Mouse (Mus musculus): ENCODE measurements around the gene Disc1. TPM values are rescaled to one million over a fixed set of nuclear protein-coding genes. Genes with fewer than 3 reads are reported as not detected.
A peak's percentile ranks its signal among the peaks of the same experiment; 100 is the strongest.

The Disc1 gene
- polyA plus RNA-seq, 1 experiment from 2014 or later, result 2.1 TPM

DNA sequence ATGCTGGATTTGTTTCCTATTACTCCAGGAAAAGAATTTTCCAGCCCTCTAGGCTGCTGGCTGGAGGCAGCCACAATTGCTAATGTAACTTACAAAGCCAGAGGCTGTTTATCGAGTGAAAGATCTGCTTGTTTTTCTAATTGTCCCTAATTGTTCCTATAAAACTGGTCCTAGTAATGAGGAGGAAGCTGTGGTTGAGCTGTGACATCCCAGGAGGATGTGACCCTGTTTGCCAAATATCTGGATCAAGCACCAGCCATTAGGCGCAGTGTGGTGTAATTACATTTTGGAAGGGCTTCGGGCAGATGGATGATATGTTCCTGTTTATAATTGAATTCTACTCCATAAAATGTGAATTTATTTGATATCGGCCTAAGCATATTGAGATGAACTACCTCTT lies 233.3 kb downstream of the Disc1 start:
- no peak overlapping the region for H3K4me2 ChIP-seq
- no peak overlapping the region for H3K9ac ChIP-seq
- H3K27me3 ChIP-seq, result no peaks in the 10 kb centered on the region; the same call in 1 of the 2 replicates
- 63% methylated on average over 4 of the region's 4 CpGs for WGBS
- H3K4me3 ChIP-seq, result no peak overlapping the region
- no peak for ATAC-seq (ENCODE audit: low read depth)
- H3K4me1 ChIP-seq (replicated peaks), result peaks cover 5% of the 10 kb centered on the region; the same call in 1 of the 2 replicates
- no peak overlapping the region; the same call in 1 of the 2 replicates for H3K27ac ChIP-seq (replicated peaks)
- H3K9me3 ChIP-seq, result no peaks in the 10 kb centered on the region
- H3K36me3 ChIP-seq, result no peaks in the 10 kb centered on the region

DNA sequence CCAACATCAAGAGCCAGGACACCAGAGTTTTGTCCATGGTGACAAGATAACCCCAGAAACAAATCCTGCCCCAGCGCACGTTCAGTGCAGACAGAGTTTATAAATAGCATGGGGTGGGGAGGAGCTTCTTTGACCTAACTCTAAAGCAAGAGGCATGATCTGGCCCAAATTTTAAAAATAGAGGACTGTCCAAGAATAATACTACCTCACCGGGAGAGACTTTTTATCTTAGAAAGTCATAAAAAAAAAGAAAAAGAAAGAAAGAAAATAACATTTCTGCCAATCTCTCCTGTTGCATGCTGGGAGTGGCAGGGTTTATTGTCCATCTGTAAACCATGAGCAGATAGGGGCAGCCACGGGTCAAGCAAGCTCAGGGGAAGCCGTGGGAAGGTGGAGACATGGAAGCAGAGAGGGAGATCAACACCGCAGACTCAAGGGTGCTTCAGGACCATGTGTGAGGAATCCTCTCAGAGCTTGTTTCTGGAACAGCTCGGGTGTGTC lies 233.9 kb downstream of the Disc1 start:
- WGBS, result 63% methylated on average over 7 of the region's 7 CpGs

DNA sequence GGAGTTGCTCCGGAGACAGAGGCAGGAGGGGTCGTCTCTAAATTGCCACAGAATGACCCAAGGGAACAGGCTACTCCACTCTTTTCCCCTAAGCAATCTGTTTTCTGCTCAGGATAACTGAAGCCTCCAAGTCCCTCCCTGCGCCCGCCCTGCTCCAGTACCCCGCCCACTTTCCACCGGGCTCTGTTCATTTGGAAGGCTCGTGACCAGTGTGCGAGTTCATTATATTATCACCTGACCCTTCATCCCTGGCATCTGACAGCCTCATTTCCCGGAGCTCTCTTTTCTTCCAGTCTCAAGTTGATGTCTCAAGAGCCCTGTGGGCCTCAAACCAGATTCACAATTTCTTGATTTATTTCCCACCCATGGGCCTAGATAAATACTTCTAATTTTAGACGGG lies 237.5 kb downstream of the Disc1 start:
- H3K4me1 ChIP-seq (replicated peaks), result peaks cover 19% of the 10 kb centered on the region
- no peak for ATAC-seq (ENCODE audit: low read depth)
- H3K4me2 ChIP-seq, result no peak overlapping the region
- peaks cover 7% of the 10 kb centered on the region for H3K27me3 ChIP-seq
- WGBS, result 62% methylated on average over 10 of the region's 10 CpGs
- H3K36me3 ChIP-seq, result no peaks in the 10 kb centered on the region
- no peak overlapping the region for H3K9ac ChIP-seq
- no peak overlapping the region for H3K4me3 ChIP-seq
- H3K27ac ChIP-seq (replicated peaks), result 0 out of 2 replicates have a peak overlapping the region, but pooled peaks have one; percentile 71
- no peaks in the 10 kb centered on the region for H3K9me3 ChIP-seq

More for the DNA sequence above, 233.9 kb downstream of the Disc1 start:
- no peak for ATAC-seq (ENCODE audit: low read depth)
- H3K27ac ChIP-seq (replicated peaks), result no peak overlapping the region
- no peak overlapping the region for H3K4me3 ChIP-seq
- H3K4me2 ChIP-seq, result no peak overlapping the region
- peaks cover 7% of the 10 kb centered on the region for H3K4me1 ChIP-seq (replicated peaks)
- H3K9ac ChIP-seq, result no peak overlapping the region
- no peaks in the 10 kb centered on the region for H3K36me3 ChIP-seq
- no peaks in the 10 kb centered on the region for H3K9me3 ChIP-seq
- no peaks in the 10 kb centered on the region; the same call in 1 of the 2 replicates for H3K27me3 ChIP-seq

DNA sequence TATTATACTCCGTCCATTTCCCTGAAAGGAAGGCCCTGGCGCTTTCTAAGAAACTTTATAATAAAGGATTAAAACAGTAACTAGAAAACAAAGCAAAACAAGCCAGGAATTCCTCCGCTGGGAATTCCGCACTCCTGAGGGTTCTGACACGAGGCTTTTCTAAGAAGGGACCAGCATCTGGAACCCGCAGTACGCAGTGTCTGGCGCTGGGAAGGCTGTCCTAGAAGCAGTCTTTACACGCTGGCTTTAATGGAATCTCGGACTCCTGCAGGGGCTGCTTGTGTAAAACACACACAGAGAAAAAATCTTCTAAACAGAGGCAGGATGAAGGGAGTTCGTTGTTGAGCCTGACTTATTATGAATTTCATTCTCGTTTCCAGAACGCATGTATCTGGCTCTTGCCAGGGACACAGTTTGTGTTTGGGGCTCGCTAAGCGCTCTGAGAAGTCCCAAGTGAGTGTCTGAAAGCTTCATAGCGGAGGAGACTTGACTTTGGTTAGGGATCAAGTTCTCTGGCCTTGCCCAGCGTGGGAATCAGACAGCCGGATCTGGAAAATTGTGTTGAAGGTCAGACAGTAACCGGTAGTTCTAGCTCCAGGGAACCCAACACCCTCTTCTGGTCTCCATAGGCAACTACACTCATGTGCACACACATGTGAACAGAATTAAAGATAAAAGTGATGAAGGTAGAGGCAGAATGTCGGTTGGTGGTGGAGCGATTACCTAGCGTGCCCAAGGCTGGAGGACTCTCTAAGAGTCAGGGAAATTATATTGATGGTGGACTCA lies 238.1 kb downstream of the Disc1 start:
- Histone ChIP-seq H3K4me1 (replicated peaks) (peaks cover 19% of the 10 kb centered on the region), H3K4me3 (no peak overlapping the region), H3K4me2 (no peak overlapping the region), H3K27ac (replicated peaks) (peak overlapping the region; percentile 71; the same call in 1 of the 2 replicates), H3K27me3 (peaks cover 7% of the 10 kb centered on the region), H3K9ac (no peak overlapping the region), H3K9me3 (no peaks in the 10 kb centered on the region), H3K36me3 (no peaks in the 10 kb centered on the region)
- ATAC-seq (ENCODE audit: low read depth), result no peak
- WGBS, result 79% methylated on average over 22 of the region's 22 CpGs

DNA sequence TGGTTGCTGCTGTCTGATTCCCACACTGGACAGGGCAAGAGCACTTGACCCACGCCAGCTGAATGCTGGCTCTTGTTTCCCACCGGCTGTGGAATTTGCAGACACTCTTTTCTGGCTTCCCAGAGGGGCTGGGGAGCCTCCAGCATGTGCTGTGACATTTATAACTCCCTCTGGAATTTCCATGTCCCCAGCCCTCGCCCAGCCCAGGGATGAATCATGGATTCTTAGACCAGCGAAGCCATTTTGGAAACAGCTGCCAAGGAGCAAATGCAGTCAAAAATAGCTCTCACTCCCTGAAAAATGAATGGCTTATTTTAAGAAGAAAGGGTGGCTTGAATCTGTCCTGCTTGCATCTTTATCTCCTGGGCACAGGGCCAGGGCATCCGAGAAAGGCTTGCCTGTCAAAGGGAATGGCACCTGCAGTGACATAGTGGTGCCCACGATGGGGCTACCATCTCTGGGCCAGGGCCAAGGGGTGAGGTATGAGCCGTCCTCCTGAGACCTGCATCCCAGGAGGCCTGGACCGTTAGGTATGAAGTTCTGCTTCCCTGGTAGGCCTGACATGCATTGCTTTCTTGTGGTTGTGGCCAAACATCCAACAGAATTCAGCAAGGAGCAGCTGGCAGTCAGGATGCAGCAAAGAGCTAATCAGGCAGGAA lies 239.1 kb downstream of the Disc1 start:
- 44% methylated on average over 8 of the region's 8 CpGs for WGBS
- Histone ChIP-seq H3K4me1 (replicated peaks) (peaks cover 19% of the 10 kb centered on the region), H3K4me2 (no peak overlapping the region), H3K27ac (replicated peaks) (peak overlapping the region; percentile 71), H3K4me3 (no peak overlapping the region), H3K36me3 (no peaks in the 10 kb centered on the region), H3K9me3 (no peaks in the 10 kb centered on the region), H3K27me3 (peaks cover 7% of the 10 kb centered on the region), H3K9ac (peak overlapping the region; percentile 17; the same call in 1 of the 2 replicates)
- ATAC-seq (ENCODE audit: low read depth), result no peak

DNA sequence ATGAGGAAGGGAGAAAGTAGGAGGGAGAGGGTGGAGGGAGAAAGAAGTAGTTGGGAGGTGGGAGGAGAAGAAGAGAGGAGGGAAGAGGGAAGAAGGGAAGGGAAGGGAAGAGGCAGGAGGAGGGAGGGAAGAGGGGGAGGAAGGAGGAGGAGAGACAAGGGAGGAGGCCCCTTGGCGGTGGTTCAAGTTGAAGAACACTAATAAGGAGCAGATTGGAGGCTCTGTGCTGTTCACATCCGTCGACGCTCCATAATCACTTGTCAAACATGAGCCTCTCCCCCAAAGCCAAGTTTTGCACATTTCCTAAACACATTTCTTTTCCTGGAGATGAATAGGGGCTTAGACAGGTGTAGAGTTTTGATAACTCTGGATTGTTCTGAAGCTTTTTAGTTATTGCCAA lies 245.3 kb downstream of the Disc1 start:
- Histone ChIP-seq H3K27ac (replicated peaks) (no peak overlapping the region), H3K4me2 (no peak overlapping the region), H3K4me1 (replicated peaks) (peaks cover 13% of the 10 kb centered on the region; the same call in 1 of the 2 replicates), H3K9me3 (no peaks in the 10 kb centered on the region), H3K4me3 (no peak overlapping the region), H3K9ac (no peak overlapping the region), H3K27me3 (peaks cover 27% of the 10 kb centered on the region), H3K36me3 (no peaks in the 10 kb centered on the region)
- WGBS, result 69% methylated on average over 4 of the region's 4 CpGs
- no peak for ATAC-seq (ENCODE audit: low read depth)

DNA sequence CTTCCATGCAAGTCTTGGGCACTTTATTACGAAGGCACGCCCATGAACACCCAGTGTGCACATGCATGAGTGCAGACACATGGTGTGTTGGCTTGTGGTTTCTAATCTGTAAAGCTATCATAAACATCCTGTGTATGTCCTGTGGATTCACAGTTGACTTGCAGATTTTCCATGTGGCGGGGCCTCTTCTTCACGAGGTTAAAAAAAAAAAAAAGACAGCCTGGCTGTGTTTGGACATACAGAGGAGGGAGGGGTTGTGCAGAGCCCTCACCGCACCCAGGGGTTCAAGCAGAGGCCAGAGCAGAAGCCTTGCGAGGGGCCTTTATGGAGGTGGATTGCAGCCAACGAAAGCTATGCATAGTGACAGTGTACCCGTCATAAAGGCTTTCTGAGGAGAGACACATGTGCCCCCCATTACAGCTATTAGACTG lies 248.0 kb downstream of the Disc1 start:
- no peak overlapping the region for H3K9ac ChIP-seq
- H3K27me3 ChIP-seq, result peaks cover 20% of the 10 kb centered on the region
- no peak overlapping the region for H3K4me3 ChIP-seq
- 0 out of 2 replicates have a peak, but pooled peaks have one; percentile 23 for ATAC-seq (ENCODE audit: low read depth)
- H3K4me2 ChIP-seq, result no peak overlapping the region
- H3K4me1 ChIP-seq (replicated peaks), result peaks cover 17% of the 10 kb centered on the region; the same call in 1 of the 2 replicates
- H3K27ac ChIP-seq (replicated peaks), result no peak overlapping the region
- H3K36me3 ChIP-seq, result no peaks in the 10 kb centered on the region; the same call in 1 of the 2 replicates
- no peaks in the 10 kb centered on the region for H3K9me3 ChIP-seq
- WGBS, result 42% methylated on average over 8 of the region's 8 CpGs

DNA sequence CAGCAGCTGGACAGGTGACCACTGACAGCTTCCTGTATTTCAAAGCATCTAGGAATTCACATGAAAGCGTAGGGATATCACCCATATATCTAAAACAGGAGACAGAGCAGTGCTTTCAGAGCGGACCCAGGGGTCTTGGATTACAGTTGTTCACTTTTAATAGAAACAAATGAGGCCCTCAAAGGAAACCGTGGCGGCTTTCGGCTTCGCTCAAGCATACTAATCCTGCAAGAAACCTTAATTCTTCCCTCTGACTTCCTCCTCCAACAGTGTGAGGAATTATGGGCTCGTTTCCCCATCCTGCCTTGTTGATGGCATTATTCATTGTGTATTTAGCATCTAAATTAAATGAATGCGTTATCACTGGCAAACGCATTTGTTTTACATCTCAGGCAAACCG lies 252.7 kb downstream of the Disc1 start:
- WGBS, result 34% methylated on average over 10 of the region's 10 CpGs

DNA sequence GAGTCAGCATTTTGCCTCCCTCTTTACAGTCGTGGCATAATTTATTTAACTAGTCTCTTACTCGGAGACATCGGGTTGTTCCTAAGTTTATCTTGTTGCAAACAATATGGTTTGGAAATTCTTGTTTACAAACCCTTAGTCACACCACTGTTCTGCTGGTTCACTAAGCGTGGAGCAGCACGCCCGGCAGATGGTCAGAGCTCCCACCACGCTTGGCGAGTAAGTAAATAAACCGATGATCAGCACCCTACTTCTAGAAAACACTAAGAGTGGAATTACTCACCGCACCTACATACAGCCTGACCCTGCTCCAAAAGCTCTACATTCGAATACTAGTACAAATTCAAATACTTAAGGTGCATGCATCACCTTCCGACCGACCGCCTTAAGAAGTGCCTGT lies 256.0 kb downstream of the Disc1 start:
- H3K36me3 ChIP-seq, result no peaks in the 10 kb centered on the region; the same call in 1 of the 2 replicates
- H3K9me3 ChIP-seq, result no peaks in the 10 kb centered on the region
- no peak overlapping the region for H3K27ac ChIP-seq (replicated peaks)
- ATAC-seq (ENCODE audit: low read depth), result no peak
- WGBS, result 67% methylated on average over 14 of the region's 14 CpGs
- H3K27me3 ChIP-seq, result peaks cover 61% of the 10 kb centered on the region
- H3K9ac ChIP-seq, result no peak overlapping the region
- H3K4me2 ChIP-seq, result no peak overlapping the region
- H3K4me1 ChIP-seq (replicated peaks), result peaks cover 37% of the 10 kb centered on the region
- no peak overlapping the region for H3K4me3 ChIP-seq

More for the DNA sequence above, 252.7 kb downstream of the Disc1 start:
- Histone ChIP-seq H3K4me2 (no peak overlapping the region), H3K9me3 (no peaks in the 10 kb centered on the region), H3K36me3 (no peaks in the 10 kb centered on the region; the same call in 1 of the 2 replicates), H3K9ac (no peak overlapping the region), H3K4me3 (no peak overlapping the region), H3K27ac (replicated peaks) (no peak overlapping the region), H3K27me3 (peaks cover 56% of the 10 kb centered on the region), H3K4me1 (replicated peaks) (peaks cover 40% of the 10 kb centered on the region)
- ATAC-seq (ENCODE audit: low read depth), result no peak

Small RNA genes lying within 50 kb of the gene (microRNA-seq; reads per million reads assigned to microRNA genes)
- gene Gm22197, result not detected

Other genes with a start within 250 kb of the Disc1 start
- 80.4 and 82.9 TPM in 2 replicates for gene Gnpat, start 191.2 kb upstream of the Disc1 start, polyA plus RNA-seq (2015; fragmentation: Nextera tagmentation; extraction: Ambion mirVana)
- gene 2810004N23Rik, start 191.1 kb upstream of the Disc1 start, polyA plus RNA-seq (2015; fragmentation: Nextera tagmentation; extraction: Ambion mirVana), result 27.2 and 29.7 TPM in 2 replicates
- 12.9 and 13.8 TPM in 2 replicates for gene Exoc8, start 156.5 kb upstream of the Disc1 start, polyA plus RNA-seq (2015; fragmentation: Nextera tagmentation; extraction: Ambion mirVana)
- 8.5 and 11.4 TPM in 2 replicates for gene Sprtn, start 156.3 kb upstream of the Disc1 start, polyA plus RNA-seq (2015; fragmentation: Nextera tagmentation; extraction: Ambion mirVana)
- 15.7 and 18.0 TPM in 2 replicates for gene Egln1, start 104.9 kb upstream of the Disc1 start, polyA plus RNA-seq (2015; fragmentation: Nextera tagmentation; extraction: Ambion mirVana)
- 159 and 168 TPM in 2 replicates for gene Tsnax, start 41.2 kb upstream of the Disc1 start, polyA plus RNA-seq (2015; fragmentation: Nextera tagmentation; extraction: Ambion mirVana)

Data from neural tube, embryonic 13.5 days (tissue).